19 mouse cellular contexts compared by ENCODE assay signal in genomic region chr8:52227506-52227905, GRCm38 (mm10).
"Had no signal": no experiment of that assay in that cellular context is flagged by ENCODE, and none has a peak within 500 bp of the region (broad histone marks: within the 10 kb centered on the region; RNA-seq: fewer than 3 reads in every experiment).

No protein-coding gene starts in this region.

- H3K27ac ChIP-seq: kidney, postnatal 0 days; layer of hippocampus, adult 2 months; limb, embryonic 10.5 days; limb, embryonic 13.5 days; liver, embryonic 12.5 days; liver, embryonic 15.5 days; lung, embryonic 15.5 days; neural tube, embryonic 13.5 days had no signal

- H3K4me1 ChIP-seq: limb, embryonic 10.5 days; limb, embryonic 13.5 days; liver, embryonic 12.5 days; liver, embryonic 15.5 days; lung, embryonic 15.5 days; neural tube, embryonic 13.5 days had no signal

- ATAC-seq: intestine, postnatal 0 days; liver, embryonic 12.5 days had no signal

- H3K9ac ChIP-seq: limb, embryonic 13.5 days; liver, embryonic 12.5 days; liver, embryonic 15.5 days; lung, embryonic 15.5 days; neural tube, embryonic 13.5 days had no signal

- H3K4me2 ChIP-seq: limb, embryonic 13.5 days; liver, embryonic 12.5 days; liver, embryonic 15.5 days; lung, embryonic 15.5 days; neural tube, embryonic 13.5 days had no signal

- DNase-seq: kidney, adult 2 months; kidney, postnatal 25 days; layer of hippocampus, adult 9-11 months; liver; lung, adult 18-20 months; lung, postnatal 10 days; lung, postnatal 4 days; thymus, adult 18-20 months; thymus, postnatal 36 days had no signal

- H3K27me3 ChIP-seq: limb, embryonic 13.5 days; liver, embryonic 12.5 days; liver, embryonic 15.5 days; lung, embryonic 15.5 days; neural tube, embryonic 13.5 days had no signal

- H3K36me3 ChIP-seq: limb, embryonic 10.5 days; limb, embryonic 13.5 days; liver, embryonic 12.5 days; liver, embryonic 15.5 days; lung, embryonic 15.5 days; neural tube, embryonic 13.5 days had no signal

- H3K9me3 ChIP-seq: limb, embryonic 10.5 days; limb, embryonic 13.5 days; liver, embryonic 12.5 days; liver, embryonic 15.5 days; lung, embryonic 15.5 days; neural tube, embryonic 13.5 days had no signal

- H3K4me3 ChIP-seq: layer of hippocampus, adult 2 months; limb, embryonic 10.5 days; limb, embryonic 13.5 days; liver, embryonic 12.5 days; liver, embryonic 15.5 days; lung, embryonic 15.5 days; myocyte; neural tube, embryonic 13.5 days had no signal
